Mouse (Mus musculus) induced T-regulatory cell, adult 2 months (primary cell): Measurements from ENCODE around the gene Hrh2.

ENCODE experiments used
- DNase-seq: peaks from one replicate; pipeline ENCODE4 v3.0.0-alpha.2; 2012; ENCODE audit warnings: low read depth

Hrh2 gene

DNA sequence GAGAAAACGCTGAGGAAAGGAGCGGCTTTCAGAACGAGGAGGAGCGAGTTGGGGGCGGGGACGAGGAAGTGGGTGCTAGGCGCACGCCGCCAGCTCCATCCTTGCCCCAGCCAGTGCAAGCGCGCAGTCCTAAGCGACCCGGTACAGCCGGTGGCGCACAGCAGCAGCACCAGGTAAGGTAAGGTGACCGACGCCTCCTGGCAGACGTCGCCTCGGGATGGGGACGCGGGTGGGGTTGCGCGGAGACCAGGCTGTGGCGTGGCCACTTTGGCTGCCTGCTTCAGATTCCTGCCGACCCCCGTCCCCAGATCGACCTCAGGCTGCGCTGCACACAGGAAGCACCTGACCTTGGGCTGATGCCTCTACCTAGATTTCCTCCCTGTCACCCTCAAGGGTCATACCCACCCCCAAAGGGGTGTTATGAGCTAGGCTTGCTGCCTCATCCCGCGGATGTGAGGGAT lies at the start of gene Hrh2:
Hrh2 (plus strand) TSS at position 109 of the 461 bp plus-strand sequence.
- peak; percentile 78 for DNase-seq

DNA sequence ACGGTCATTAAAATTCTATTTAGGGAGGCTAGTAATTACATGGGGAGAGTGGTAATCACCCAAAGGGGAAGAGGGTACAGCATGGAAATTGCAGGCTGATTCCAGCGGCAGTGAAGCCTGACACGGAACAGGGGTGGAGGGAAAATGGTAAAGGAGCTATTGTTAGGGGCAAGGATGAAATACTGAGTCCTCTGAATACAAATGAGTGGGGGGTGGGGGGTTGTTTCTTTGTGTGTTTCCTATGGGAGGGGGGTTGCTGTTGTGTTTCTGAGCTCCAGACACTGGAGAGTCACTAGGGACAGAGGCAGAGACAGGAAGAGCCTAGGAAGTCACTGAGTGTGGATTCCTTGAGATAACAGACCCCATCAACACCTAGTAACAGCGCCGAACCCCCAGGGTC lies 48.1 kb upstream of the Hrh2 start:
- no peak for DNase-seq

DNA sequence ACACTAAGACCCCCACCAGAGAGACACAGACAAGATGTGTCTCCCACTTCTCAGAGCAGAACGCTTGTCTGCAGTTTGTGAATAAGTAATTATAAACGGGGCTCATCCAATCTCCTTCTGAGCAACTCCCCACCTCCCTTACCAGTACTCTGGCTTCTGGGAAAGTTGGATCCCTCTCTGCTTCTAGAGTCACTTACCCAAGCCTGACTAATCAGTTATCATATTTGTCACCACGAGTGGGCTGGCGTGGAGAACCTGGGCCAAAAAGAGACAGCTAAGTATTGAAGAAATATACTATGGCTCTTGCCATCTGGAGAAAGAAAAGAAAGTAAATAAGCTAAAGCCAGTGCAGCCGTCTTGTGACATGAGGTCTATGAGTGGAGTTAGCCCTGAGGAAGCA lies 47.3 kb upstream of the Hrh2 start:
- no peak for DNase-seq

DNA sequence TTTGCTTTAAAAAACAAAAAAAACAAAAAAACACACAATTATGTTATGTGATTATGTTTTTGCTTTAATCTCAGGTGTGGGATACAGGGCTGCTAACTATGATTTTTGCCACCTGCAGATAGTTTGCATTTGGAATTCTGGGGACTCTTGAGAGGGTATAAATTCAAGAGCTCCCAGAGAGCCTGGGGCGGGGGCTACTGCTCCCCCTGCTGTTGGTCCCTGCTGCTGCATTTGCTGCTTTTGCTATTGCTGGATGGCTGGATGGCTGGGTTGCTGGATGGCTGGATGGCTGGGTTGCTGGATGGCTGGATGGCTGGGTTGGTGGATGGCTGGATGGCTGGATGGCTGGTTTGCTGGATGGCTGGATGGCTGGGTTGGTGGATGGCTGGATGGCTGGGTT lies 44.6 kb upstream of the Hrh2 start:
- DNase-seq, result peak; percentile 11

GRCm38 (mm10) chr13:54152421-54152820 lies 39.5 kb upstream of the Hrh2 start:
- DNase-seq, result peak; percentile 13

DNA sequence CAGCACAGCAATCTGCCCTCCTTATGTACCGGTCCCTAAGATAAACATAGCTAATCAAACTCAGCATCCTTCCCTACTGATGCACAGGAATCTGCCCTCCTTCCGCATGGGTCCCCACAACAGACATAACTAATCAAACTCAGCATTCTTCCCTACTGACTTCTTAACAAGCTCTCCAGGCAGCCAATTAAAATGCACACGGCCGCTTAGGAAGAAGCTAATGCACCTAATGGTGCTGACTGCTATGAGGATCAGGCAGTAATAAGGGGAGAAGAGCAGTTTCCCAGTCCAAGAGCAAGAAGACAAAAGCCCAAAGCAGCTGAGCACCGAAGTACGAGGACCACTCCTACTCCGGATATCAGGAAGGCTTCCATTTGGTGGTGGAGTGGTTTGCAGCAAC lies 39.0 kb upstream of the Hrh2 start:
- no peak for DNase-seq

GRCm38 (mm10) chr13:54153672-54154218 lies 38.2 kb upstream of the Hrh2 start:
- no peak for DNase-seq

GRCm38 (mm10) chr13:54155822-54156221 lies 36.1 kb upstream of the Hrh2 start:
- DNase-seq, result no peak

- DNase-seq, result no peak
These were observed 32.7 kb upstream of the Hrh2 start for GRCm38 (mm10) chr13:54159256-54159655.

DNA sequence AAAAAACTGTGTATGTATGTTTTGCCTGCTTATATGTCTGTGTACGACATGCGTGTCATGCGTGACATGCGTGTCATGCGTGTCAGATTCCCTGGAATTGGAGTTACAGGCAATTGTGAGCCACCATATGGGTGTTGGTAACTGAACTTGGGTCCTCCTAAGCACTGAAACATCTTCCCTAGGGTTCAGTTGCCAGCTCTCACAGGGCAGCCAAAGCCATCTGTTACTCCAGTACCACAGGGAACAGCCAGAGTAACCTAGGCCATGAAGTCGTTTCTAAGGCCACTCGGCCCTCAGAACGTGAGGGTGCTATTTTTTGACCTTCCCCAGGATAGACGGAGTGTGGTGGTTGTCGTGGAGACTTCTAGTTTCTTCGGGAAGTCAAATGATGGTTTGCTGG lies 32.2 kb upstream of the Hrh2 start:
- no peak for DNase-seq

GRCm38 (mm10) chr13:54160546-54160945 lies 31.4 kb upstream of the Hrh2 start:
- no peak for DNase-seq

DNA sequence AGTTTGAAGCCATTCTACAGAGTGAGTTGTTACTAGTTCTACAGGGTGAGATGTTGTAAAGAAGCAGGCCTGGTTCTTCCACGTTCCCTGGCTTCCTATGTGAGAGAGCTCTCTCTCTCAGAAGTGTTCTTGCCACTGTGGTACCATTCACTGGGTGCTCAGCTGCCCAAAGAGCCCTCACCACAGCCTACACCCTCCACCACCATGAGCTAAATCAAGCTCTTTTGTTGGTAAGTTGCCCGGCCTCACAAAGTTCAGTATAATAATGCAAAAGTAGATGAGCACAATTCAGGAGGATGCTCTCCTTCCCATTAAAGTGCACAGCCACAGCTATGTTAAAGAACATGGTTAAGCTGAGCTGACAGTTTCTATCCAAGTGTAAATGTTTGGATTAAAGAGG lies 30.4 kb upstream of the Hrh2 start:
- DNase-seq, result no peak

DNA sequence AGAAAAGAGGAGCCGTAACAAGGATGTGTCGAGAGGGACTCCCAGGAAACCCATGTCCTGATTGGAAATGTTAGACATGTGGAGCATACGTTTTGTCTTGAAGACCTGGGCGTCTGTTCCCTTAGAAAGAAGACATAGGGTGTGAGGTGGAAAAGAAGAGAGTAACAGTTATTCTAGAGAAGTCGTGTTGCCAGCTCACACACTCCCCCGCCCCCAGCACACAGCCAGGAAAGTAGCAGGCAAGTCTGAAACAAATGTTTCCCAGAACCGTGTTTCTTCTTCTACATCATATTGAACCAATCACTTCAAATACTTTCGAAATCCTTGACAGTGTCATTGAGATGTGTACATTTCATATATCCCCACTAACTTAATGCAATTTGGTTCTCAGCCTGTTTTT lies 28.6 kb upstream of the Hrh2 start:
- no peak for DNase-seq

DNA sequence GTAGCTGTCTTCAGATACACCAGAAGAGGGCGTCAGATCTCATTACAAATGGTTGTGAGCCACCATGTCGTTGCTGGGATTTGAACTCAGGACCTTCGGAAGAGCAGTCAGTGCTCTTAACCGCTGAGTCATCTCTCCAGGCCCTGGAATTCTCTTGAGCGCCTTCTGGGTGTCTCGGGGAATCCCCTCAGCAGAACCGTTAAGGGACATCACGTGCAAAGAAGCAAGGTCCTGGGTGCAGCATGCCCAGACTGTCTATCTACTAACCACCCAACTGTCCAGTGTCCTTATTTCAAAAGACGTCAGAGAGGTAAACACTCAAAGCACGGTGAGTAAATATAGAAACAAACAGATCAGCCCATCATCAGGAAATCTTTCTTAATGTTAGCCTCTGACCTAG lies 27.5 kb upstream of the Hrh2 start:
- DNase-seq, result no peak

GRCm38 (mm10) chr13:54165066-54165465 lies 26.9 kb upstream of the Hrh2 start:
- DNase-seq, result no peak

DNA sequence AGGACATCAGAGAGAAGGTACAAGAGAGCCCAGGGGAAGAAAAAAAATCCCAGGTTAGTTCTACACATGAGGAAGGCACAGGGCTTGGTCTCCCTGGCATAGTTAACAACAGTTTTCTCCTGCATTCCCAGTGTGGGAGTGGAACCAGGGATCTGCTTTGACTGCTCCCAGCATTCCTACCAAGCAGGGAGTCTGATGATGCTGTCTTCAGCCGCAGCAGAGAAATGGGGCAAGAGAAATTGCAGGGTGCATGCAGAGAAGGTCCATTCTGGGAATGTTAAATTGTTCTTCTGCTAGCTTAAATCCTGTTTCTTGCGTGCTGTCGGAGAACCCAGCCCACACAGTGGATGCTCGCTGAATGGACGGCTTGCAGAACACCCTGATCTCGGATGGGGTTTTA lies 26.2 kb upstream of the Hrh2 start:
- no peak for DNase-seq

GRCm38 (mm10) chr13:54167036-54167435 lies 24.9 kb upstream of the Hrh2 start:
- DNase-seq, result no peak

- no peak for DNase-seq
These were observed 23.3 kb upstream of the Hrh2 start for GRCm38 (mm10) chr13:54168675-54169074.

DNA sequence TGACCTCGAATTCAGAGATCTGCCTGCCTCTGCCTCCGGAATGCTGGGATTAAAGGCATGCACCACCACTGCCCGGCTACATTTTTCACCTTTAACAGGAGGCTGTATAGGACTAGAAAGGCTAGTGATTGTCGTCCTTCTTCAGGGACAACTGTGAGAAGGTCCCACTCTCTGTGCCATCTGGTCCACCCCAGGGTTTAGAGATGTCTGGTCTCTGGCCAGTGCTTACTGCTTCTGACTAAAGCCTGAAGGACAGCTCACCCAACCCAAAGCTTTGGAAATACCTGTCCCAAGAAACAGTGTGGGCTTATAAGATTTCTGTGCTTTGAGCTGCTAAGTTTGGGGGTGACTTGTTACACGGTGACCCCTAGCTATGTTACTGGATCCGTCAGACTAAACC lies 21.6 kb upstream of the Hrh2 start:
- DNase-seq, result no peak

DNA sequence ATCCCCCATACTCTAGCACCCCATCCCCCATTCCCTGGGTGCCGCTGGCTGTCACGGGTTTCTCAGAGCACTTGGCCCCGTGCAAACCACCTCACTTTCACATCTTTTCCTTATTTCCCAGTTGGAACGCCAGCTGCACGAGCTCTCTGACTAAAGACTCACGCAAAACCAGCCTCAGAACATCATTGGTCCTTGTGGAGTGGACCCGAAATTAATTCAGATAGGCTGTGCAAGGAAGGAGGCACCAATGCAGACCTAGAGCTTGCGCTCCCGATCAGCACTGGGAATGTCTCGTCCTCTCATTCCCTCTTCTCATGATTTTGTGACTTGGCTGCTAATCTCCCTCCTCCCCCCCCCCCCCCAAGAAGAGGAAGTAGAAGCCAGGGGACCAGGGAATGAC lies 20.6 kb upstream of the Hrh2 start:
- no peak for DNase-seq

- DNase-seq, result no peak
These were observed 20.2 kb upstream of the Hrh2 start for GRCm38 (mm10) chr13:54171761-54172160.

DNA sequence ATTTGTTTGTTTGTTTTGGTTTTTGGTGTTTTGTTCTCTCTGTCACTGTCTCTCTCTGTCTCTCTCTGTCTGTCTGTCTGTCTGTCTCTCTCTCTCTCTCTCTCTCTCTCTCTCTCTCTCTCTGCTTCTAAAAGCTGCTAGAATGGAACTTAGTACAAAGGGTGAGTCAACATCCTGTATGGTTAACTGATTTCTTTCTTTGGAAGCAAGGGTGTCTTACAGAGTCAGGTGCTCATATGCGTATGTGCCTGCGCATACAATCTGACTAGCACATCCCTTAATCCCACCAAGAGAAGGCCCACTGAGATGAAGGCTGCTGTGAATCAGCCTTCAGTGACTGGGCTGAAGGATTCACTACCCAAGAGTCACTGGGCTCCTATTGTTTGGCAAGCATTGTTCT lies 18.0 kb upstream of the Hrh2 start:
- peak; percentile 32 for DNase-seq

GRCm38 (mm10) chr13:54174703-54175102 lies 17.2 kb upstream of the Hrh2 start:
- DNase-seq, result peak; percentile 80

GRCm38 (mm10) chr13:54175426-54175825 lies 16.5 kb upstream of the Hrh2 start:
- no peak for DNase-seq
